Mouse (Mus musculus): ENCODE measurements at regions not wholly inside any gene's neighbourhood (a gene's known extent, or its start where the extent isn't known, plus 50 kb on each side); places are given as distances from the start of the nearest gene placed in this dataset.

- no peak for ATAC-seq
Measured at GRCm38 (mm10) chr15:96521125-96521455, 60.4 kb upstream of the Scaf11 start.

GRCm38 (mm10) chr15:96520412-96521124 is 59.9 kb upstream of the Scaf11 start:
- peak; percentile 43 for ATAC-seq

- ATAC-seq = no peak
Measured at GRCm38 (mm10) chr15:96518156-96518555, 57.5 kb upstream of the Scaf11 start.

GRCm38 (mm10) chr15:96515620-96516019 is 55.0 kb upstream of the Scaf11 start:
- ATAC-seq = no peak

- ATAC-seq = no peak
Measured at GRCm38 (mm10) chr15:96512636-96513035, 52.0 kb upstream of the Scaf11 start.
